Mouse (Mus musculus): ENCODE data around the gene Cactin. TPM values are rescaled to one million over a fixed set of nuclear protein-coding genes. Genes with fewer than 3 reads are reported as not detected.

Cactin gene
- 10 to 100 TPM; 24.7 to 25.6 TPM for total RNA-seq (2021)
- long read RNA-seq, transcript Cactin-201 (9 exons, 2,715 nt), result major isoform, 18 of 23 reads
- long read RNA-seq, partial matches to known transcripts, result 3 of 23 reads
- long read RNA-seq, other reads (novel, unspliced or antisense), result 2 of 23 reads

DNA sequence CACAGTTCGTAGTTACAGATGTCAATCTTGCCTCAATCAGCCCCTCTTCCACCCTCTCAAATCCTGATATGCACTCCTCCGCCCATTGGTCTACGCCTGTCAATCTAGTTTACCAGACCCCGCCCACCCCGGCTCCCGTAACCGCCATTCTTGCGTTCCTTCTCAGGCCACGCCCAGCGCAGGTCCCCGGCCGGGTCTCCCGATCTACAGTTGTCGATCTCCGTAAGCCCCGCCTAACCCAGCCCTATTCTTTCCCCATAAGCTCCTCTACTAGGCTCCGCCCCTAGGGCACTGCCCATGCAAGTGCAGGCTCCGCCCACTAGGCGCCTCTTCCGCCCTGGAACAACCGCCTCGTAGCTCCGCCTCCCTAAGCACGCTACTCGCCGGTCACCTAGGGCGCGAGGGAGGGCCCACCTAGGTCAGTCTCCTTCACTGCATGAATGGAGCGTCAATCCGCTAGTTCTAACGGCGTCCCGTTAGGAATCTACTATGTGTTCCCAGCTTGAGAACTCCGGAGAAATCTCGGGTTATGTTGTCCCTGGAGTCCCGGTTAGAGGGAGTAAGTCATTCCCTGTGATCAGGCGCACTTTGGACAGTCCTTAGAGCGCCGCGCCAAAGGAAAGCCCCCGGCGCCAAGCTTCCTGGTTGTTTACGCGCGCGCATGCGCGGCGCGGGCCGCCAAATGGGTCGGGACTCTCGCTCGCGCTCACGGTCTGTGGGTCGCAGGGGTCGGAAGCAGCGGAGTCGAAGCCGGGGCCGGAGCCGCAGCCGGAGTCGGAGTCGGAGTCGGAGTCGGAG lies at the start of gene Cactin:
Gene Cactin, plus strand, starts transcription at position 554 of the 798 bp plus-strand sequence.
- DNase-seq (ENCODE audit: low spot score in 2 of 2), result peak; percentile 98 to 99

DNA sequence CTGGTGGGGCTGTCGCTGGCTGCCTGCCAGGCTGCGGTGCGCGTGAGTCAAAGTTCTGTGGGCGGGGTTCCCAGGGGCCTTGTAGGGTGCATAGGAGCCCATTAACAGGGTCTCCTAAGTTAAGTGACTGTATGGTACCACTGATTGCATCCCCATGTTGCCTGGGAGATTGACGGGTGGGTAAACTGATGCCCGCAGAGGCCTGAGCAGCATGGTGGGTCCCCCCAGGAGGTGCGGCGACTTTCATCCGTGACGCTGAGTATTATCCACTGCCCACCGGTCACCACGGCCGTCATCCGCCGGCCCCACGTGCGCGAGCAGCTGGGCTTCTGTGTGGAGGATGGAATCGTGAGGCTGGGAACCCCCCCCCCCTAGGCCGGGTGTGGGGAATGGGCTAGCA lies 48.5 kb upstream of the Cactin start:
- no peak for DNase-seq (ENCODE audit: low spot score in 2 of 2)

DNA sequence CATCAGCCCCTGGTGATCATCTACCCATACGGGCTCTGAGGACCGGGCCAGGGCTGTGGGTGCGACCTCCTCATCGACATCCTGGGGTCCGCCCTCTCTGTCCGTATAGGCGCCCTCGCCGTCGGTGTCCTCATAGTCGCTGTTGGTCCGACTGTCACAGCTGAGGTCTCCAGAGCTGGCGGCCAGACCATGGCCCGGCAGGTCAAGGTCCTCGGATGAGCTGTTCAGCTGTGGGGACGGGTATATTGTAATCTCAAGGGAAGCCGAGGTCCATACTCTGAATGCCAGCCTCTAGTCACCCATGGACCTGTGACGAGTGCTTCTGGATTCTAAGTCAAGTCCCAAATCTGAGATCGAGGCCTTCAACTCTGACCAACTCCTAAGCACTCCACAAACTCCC lies 47.1 kb upstream of the Cactin start:
- DNase-seq (ENCODE audit: low spot score in 2 of 2), result no peak

DNA sequence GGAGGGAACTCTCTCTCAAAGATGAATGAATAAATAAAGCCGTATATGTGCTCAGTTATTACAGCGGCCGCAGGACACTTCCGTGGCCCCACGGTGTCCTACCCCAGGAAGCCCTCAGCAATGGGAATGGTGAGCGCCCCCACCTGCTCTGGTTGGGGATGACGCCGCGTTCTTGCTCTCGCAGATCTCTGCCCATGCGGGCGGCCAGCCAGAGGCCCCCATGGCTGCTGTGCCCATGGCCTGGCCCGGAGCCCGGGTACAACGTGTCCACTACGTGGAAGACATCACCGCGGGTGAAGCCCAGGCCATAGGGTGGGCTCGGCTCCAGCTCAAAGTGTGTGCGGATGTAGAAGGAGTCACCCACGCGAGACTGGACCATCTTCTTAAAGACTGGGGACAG lies 43.2 kb upstream of the Cactin start:
- DNase-seq (ENCODE audit: low spot score in 2 of 2), result no peak

DNA sequence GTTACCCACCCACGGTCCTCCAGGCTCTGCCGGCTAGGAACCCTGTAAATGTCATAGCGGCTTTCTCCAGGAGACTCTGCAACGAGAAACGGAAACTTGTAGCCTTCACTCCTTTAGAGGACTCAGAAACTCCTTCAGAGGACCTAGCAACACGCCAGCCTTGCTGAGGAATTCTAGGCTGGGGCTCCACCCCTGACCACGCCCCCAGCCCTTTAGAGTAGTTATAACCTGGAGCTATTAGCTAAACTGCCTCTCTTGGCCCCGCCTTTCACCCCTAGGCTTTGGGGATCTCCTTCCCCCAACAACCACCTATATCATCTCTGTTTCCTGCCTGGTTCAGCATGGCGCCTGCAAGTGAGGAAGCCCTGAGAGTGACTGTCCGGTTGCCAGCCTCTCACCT lies 41.4 kb upstream of the Cactin start:
- no peak for DNase-seq (ENCODE audit: low spot score in 2 of 2)

DNA sequence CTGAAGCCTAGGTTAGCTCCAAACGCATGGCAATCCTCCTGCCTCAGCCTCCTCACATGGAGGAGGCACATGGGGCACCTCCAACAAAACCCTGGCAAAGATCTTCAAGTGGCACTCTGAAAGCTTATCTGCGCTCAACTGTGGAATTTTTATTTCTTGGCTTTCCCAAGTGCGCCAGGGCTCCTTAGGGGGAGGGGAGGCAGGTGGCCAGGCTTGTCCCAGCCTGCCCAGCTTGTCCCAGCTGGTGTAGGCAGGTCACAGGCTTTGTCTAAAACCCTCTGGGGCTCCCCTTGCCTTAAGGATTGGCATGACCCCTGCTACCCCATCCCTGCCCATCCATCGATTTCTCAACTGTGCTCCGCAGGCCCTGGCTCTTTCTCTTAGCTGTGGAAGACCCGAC lies 36.7 kb upstream of the Cactin start:
- DNase-seq (ENCODE audit: low spot score in 2 of 2), result no peak

DNA sequence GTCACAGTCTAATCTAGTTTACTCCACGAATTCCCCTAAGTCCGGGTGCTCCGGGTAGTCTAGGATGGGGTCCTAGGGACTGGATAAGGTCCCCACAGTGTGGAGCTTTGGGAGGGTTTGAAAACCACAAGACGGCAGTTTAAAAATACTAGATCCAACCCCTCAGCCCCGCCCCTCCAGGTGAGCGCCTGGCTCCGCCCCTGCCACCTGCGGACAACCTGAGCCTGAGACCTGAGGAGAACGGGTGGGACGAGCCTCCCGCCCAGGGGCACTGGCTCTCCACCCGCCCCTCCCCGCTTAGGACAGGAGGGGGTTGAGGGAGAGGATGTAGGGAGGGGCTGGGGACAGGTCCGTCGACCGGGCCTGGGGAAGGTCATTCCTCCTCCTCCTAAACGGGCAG lies 36.2 kb upstream of the Cactin start:
- no peak for DNase-seq (ENCODE audit: low spot score in 2 of 2)

DNA sequence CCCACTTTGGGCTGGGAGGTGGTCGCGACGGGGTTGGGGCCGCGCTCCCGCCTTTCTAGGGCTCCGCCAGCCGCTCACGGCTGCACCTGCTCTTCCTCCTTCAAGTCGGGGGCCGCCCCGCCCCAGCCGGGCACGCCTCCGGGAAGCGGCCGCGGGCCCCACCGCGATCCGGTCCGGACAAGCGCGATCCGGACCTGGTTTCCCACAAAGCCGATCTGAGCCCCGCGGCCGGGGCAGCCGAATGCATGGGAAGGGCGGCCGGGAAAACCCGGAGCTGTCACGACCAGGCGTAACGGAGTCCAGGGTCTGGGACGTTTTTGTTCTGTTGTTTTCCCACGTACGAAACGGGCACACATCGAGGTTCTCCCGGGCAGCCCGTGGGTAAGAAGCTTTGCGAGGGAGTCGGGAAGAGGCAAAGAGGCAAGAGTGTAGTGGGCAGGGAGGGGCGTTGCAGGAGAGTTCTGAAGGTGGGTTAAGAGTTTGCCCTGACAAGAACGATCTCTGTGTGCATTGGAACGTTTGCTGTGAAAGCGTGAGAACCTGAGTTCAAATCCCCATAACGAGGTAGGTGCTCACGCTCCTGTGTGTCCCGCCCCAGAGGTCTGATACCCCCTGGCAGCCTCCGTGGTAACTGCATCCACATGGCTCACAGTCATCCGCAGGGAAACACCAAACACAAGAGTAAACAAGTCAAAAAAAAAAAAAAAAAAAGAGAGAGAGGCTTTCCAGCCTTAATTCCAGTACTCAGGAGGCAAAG lies 35.0 kb upstream of the Cactin start:
- DNase-seq (ENCODE audit: low spot score in 2 of 2), result peak; percentile 91

DNA sequence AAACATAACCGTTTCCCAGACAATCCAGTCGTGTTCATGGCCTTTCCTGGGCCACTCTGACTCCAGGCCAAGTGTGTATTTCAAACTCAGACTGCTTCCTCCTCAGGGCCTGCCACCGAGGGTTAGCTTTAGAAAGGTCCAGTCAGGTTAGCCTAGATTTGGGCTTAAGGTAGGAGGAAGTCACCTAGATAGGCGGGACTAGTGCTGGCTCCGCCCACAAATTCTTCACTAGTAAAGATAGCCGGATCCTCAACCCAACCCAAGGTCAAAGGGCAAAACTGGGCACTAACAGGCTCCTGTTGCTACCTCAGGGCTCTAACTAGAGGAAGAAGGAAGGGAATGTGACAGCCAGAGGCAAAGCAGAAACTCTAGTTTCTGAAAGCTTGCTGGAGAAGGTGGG lies 34.3 kb upstream of the Cactin start:
- DNase-seq (ENCODE audit: low spot score in 2 of 2), result no peak

DNA sequence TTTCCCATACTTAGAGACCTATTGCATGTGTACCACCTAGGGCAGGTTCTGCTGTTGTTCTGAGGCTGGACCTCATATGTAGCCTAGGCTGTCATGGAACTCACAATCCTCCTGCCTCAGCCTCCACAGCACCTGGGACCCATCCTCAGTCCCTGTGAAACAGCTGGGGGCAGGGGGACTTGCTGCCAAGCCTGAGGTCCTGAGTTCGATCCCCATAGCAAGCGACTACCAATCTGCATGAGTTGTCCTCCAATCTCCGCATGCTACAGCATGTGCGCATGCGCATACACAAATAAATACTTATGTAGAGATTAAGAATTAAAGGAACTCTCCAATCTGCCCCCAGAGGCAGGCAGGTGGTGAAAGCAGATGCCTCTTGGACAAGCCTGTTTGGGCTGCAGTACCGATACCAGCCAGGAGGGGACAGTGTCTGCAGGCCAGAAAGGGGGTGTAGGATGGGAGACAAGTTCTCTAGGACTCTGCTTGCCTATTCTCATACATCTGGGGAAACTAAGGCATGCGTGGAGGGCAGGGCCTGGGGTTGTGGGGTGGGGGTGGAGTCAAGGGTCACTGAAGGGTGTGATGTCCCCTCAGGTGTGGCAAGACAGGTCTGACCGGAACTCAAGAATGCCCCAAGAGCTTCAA lies 33.3 kb upstream of the Cactin start:
- peak; percentile 65 to 66 for DNase-seq (ENCODE audit: low spot score in 2 of 2)

DNA sequence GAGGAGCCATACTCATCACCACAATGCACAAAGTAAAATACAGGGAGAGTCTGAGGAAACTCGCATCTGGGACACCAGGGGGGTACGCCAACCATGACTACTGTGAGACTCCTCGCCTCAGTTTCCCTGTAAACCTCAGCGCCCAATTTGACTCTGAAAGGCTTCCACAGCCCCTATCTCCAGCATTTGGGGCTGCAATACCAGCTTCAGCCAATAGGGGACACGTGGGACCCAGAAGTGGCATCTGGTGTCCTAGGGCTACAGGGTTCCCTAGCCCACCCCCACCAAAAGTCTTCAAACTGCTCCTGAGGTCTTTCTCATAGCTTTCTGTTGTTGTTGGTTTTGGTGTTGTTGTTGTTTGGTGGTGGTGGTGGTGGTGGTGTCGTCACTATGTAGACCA lies 32.3 kb upstream of the Cactin start:
- DNase-seq (ENCODE audit: low spot score in 2 of 2), result peak; percentile 57 to 61

DNA sequence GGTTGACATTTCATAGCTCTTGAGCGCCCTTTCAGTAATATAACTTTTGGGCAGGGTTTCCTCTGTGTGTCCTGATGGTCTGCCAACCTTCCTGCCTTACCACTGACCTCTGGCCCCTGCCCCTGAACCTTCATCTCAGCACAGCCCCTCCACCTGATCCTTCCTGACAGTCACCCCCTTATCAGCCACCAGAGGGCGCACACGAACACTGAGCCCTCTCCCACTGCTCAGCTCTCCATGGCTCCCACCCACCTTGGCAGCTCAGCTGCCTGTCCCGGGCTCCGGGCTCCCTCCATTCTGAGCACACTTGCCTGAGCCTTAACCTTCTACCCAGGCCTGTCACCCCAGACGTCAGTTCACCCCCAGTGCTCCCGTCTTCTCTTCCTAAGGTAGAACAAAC lies 31.6 kb upstream of the Cactin start:
- DNase-seq (ENCODE audit: low spot score in 2 of 2), result peak; percentile 70 to 78

DNA sequence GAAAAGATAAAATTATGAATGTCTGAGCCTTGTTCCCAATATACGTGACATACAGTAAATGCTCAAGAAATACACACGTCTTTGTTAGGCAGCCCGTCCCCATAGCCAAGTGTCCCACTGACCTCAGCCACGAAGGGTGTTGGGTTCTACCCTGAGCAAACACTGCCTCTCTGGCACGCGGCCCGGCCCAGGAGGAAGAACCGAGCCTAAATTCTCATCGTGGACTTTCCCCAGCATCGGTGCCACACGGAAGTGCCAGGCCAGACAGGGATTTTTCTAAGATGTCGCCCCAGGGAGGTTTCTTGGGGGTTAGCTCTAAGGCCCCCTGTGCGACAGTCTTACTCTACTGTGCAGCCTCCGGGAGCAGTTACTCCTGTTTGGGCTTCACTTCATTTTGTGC lies 31.1 kb upstream of the Cactin start:
- DNase-seq (ENCODE audit: low spot score in 2 of 2), result no peak

DNA sequence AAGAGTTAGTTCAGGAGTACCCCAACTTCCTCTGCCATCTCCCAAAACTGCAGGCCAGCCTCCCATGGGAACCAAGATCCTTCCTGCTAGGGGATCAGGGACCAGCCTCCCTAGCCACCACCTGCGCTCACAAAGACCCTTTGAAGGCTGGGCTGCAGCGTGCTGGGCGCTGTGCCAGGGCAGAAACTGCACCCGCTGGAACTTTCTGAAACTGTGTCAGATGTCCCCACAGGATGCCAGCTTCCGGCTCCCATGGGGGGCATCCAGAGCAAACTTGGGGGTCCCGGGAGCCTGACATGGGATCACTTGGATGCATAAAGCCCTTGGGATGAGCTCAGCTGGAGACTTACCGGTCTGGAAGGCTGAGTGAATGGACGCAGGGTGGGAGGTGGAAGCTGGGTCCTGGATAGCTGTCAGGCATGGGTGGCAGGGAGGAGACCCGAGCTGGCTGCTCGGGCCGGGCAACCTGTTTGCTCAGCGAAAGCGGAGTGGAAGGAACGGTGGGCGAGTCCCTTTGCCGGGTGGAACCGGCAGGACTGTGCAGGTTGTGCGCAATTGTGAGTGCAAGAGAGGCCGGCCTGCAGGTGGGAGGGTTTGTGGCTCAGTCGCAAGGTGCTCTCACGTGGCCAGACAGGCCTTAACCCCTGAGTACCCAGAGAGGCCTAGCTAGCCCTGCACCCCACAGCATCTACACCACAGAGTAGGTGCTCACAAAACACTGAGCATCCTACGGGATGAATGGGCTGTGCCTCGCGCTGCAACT lies 30.0 kb upstream of the Cactin start:
- no peak for DNase-seq (ENCODE audit: low spot score in 2 of 2)

DNA sequence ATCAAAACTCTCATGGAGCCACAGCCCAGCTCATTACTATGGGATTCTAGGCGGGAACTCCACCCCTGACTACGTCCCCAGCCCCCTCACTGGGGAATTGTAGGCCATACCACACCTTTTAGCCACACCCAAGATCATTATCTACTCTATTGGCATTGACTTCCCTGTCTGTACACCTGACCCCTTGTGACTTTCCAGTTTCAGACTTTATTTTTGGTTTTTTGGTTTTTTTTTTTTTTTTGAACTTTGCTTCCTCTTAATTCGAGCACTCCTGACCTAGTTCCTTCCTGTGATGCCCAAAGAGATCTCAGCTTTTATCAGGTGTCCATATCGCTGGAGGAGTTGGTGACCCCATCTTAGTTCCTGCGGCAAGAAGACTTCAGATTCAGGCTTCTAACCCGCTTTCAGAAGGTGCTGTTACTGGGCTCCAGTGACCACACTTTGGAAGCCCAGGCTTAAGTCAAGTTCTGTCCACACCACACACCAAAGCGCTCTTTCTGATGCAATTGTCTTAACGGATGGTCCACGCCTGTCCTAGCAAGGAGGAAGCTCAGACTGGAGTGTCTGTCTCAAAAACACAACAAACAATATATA lies 29.3 kb upstream of the Cactin start, which contains the start of gene Tjp3:
Gene Tjp3, minus strand, starts transcription at position 71 of the 594 bp plus-strand sequence.
- no peak for DNase-seq (ENCODE audit: low spot score in 2 of 2)

DNA sequence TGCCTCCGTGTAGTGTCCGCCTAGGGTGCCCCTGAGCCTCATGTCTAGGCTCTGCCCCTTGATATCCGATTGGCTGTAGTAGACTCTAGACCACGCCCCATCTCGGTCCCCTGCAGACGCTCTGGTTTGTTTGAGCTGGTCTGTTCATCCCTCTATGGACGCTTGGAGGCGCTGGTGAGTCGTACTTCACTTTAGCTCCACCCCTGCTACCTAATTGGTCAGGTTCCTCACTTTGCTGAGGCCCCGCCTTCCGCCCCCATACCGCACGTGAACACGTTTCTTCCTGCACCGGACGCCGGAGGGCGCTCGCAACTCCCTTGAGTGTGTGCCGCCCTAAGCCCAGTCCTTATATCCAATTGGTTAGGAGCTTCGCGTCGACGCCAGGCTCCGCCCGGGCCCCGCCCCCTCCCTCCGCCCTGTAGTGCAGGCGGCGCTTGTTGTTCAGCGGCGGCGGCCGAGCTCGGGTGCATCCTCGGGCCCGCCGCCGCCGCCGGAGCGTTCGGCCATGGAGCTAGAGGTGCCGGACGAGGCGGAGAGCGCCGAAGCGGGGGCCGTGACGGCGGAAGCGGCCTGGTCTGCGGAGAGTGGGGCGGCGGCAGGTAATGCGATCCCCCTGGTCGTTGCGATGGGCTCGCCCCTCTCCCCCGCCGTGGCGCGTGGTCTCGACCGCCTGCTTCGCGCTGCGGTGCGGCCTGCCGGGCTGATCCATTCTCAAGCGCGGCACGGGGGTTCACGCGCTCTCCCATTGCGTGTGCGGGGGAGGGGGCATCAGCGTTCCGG lies 28.2 kb upstream of the Cactin start, which contains the start of gene Pip5k1c:
Gene Pip5k1c, plus strand, starts transcription at position 410 of the 780 bp plus-strand sequence.
- peak; percentile 99 to 100 for DNase-seq (ENCODE audit: low spot score in 2 of 2)

DNA sequence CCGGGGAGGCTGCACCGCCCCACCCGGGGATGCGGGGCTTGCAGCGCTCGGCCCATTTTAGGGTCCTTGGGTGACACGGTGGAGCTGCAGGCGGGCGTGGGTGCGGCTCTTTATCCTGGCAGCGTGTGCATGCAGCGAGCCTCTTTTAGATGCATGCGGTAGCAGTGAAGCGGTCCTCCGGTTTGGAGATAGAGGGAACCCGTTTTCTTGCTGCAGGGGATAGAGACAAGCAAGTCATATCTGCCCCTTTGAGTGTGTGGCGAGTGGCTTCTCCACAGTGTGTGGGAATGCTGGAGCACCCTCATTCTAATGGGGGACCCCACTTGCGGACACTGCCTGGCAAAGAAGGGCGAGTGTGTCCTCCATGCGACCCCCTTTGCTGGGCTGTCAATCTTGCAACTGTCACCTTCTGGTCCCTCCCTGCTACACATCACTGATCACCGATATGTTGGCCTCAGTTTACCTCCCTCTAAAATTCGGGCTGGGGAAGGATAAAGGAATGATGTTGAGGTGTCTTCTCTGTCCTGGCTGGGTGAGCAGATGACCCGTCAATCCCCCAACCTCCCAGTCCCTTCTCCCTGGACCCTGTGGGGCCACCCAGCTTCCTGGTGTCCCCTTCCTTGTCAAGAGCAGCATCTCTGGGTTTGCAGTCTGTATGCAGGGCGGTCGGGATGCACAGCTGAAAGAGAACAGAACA lies 27.4 kb upstream of the Cactin start:
- no peak for DNase-seq (ENCODE audit: low spot score in 2 of 2)

DNA sequence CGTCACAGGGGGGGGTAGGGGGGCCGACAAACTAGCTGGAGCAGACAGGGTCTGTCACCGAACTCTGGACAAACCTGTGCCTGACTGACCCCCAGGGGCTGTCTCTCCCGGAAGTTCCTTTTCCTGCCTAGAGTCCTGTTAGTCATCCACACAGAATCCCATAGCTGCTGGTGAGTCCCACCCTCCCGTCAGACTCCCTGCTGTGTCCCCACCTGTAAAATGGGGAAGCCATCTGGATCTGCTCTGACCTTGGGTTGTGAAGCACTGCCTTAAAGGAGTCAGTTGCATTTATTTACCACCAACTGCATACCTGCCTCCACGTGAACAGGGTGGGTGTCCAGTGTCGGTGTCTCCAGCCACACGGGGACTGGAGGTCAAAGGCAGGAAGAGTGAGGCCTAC lies 26.5 kb upstream of the Cactin start:
- DNase-seq (ENCODE audit: low spot score in 2 of 2), result no peak

DNA sequence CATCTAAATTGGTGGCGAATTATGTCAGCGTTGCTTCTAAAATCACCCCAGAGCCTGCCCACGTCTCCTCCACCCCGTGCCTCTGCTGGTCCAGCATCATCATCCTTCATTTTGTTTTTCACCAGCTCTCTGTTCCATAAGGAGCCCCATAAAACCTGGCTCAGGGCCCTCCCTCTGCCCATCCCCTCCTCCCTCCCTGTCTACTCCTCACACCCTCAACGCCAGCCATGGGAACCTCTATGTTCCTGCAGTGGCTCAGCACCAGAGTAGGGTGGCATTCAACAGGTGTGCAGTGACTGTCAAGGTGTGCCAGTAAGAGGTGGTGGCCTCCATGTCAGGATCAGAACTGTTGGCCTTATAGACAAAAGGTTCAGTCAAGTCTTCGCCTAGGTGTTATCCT lies 25.7 kb upstream of the Cactin start:
- DNase-seq (ENCODE audit: low spot score in 2 of 2), result no peak

All from layer of hippocampus, postnatal 10 days (tissue).